Mouse (Mus musculus): ENCODE results near the gene Krtap17-1.

DNA sequence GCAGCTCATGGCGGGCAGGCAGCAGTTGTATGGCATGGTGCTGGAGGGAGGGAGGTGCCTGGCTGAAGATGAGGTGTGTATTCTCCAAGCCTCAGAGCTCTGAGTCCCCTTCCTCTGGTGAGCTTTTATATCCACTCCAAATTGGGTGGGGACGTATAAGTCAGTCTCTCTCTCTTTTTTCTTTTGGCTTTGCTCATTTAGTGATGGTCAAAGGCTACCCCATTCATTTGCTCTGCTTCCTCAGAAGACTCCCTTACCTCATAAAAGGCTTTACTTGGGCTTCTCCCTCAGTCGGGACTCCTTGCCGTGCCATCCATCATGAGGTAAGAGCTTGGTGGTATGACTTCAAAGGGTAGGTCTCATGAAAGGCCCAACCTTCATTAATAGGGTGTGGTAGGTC is 22.3 kb upstream of the Krtap17-1 start, which contains the start of gene Krt33a:
- TF ChIP-seq CTCF (IDR thresholded peaks at IDR 0.05; ENCODE audit: low read depth, low read length): no peak
- TF ChIP-seq POLR2A (IDR thresholded peaks at IDR 0.05; ENCODE audit: insufficient read depth, low read length): no peak
- TF ChIP-seq EP300 (IDR thresholded peaks at IDR 0.05; ENCODE audit: insufficient read depth, low read depth, low read length): no peak
